Mouse (Mus musculus) megakaryocyte progenitor cell, adult 5-6 weeks (primary cell): ENCODE data around the gene Usp32. TPM values are rescaled to one million over a fixed set of nuclear protein-coding genes. Genes with fewer than 3 reads are reported as not detected.

ENCODE experiments used
- ATAC-seq: replicated peaks from 2 replicates; pipeline ENCODE4 v1.8.0; 2016; ENCODE audit warnings: mild to moderate bottlenecking, moderate TSS enrichment, inconsistent platforms; ENCODE audit not compliant: poor library complexity
- total RNA-seq, 2 experiments: library from RNA; stranded (forward) in 1 of 2; stranded (reverse) in 1 of 2; fragments of 157-497, 149-512 nt in 1 of 2; fragments of 200-1000 nt in 1 of 2; gene quantifications; 2 replicates each; pipeline versions ENCODE4 v1.2.3 to v1.2.4; 2015 to 2017

Usp32 gene
- total RNA-seq, 2 experiments from 2014 or later = 11.1 to 12.6 TPM

DNA sequence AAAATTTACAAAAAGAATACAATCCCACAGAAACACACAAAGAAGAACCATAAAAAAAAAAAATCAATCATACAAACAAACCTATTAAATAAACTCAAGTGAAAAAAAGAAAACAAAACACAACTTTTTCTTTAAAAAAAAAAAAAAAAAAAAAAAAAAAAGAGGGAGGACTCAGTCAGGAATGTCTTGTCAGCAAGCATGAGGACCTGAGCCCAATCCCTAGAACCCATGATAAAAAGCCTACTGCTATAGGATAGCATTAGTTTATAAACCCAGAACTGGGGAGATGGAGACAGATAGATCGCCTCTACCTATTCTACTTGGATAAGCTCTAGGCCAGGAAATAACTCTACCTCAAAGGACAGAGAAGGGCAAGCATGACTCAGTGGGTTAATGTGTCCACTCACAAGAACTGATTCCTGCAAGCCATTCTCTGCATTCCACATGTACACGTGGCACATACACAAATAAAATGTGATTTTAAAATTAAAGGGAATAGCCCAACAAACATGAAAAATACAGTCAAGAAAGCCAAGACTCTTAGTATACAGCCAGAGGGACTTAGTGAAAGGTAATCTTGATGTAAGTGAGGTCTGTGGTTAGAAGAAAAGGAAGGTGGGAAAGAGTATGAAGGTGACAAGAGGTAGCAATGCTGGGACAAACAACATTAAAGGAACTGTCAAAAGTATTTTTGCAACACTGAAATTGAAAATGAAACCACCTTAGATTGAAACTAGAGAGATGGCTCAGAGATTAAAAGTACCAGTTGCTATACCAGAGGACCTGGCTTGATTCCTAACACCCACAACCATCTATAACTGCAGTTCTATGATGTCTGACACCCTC, 13.5 kb downstream of the Usp32 start:
- peak; percentile 31 for ATAC-seq

DNA sequence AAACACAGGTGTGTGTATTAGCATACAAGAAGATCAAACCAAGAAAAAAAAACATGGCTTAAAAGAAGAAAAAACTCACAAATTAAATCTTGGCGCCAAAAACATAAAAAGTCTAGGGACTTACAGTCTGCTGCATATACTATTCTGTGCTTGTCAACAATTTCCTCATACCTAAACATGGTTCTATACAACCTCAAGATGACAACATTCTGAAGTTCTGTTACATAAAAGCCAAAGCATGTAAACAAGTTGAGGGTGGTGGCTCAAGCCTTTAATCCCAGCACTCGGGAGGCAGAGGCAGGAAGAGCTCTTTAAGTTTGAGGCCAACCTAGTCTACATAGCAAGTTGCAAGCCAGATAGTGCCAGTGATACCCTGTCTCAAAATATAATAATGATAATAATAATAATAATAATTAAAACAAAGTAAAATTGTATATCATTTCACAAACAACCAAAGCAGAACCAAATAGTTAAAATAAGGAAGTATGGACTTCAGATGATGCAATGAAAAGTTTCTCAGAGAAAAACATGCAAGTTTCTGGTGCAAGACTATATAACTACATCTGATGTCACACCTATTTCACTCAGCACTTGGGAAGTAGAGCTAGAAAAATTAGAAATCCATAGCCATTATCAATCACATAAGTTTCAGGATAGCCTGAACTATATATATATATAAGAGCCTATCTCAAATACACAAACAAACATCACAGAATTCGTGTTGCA, 16.5 kb downstream of the Usp32 start:
- ATAC-seq = peak; percentile 48; the same call in 1 of the 2 replicates

DNA sequence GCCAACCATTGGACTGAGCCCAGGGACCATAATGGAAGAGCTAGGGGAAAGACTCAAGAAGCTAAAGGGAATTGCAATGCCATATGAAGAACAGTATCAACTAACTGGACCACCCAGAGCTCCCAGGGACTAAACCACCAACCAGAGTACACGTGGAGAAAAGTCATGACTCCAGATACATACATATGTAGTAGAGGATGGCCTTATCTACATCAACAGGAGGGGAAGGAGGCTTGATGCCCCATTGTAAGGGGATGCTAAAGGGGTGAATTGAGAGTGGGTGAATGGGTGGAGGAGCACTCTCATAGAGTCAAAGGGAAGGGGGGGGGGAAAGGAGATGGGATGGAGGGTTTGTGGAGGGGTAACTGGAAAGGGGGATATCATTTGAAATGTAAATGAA, 17.9 kb downstream of the Usp32 start:
- no peak for ATAC-seq

DNA sequence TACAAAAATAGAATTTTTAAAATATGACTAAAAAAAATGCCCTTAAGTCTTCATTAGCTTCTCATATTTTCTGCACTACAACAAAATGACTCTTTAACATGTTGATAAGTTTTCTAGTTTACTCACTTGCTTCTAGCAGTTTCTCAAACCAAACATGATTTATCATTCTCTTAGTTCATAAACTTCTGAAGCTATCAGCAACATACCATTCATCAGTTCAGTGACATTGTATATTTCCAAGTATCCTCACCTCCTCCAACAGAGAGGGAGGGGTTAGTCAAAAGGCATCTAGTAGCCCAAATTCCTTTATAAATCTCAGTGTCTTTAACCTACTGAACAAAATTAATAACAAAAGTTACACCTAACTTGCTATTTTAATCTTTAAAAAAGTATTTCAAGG, 22.8 kb downstream of the Usp32 start:
- no peak for ATAC-seq

DNA sequence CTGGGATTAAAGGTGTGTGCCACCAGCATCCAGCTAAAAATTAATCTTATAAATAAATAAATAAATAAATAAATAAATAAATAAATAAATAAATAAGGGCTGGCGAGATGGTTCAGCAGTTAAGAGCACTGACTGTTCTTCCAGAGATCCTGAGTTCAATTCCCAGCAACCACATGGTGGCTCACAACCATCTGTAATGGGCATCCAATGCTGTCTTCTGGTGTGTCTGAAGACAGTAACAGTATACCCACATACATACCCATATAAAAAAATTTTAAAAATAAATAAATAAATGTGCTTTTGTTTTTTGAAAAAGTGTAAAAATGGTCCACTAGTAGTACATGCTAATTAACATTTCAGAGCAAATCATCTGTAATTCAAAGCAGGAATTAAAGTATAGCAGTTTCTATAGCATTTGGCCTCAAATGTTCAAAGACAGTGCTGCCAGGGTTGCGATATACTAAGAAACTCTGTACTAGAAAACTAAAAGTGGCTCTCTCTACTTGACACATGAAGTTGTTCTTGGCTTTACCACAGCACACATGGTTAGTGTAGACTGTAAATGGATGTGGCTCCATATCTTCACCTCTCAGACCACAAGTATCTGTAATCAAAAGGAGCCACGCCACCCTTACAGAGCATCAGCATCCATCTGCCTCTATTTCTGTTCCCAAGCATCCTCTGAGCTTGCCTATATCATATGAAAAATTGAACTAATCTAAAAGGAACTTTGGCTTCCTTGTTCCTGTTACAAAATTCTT, 23.7 kb downstream of the Usp32 start:
- ATAC-seq = peak; percentile 100

DNA sequence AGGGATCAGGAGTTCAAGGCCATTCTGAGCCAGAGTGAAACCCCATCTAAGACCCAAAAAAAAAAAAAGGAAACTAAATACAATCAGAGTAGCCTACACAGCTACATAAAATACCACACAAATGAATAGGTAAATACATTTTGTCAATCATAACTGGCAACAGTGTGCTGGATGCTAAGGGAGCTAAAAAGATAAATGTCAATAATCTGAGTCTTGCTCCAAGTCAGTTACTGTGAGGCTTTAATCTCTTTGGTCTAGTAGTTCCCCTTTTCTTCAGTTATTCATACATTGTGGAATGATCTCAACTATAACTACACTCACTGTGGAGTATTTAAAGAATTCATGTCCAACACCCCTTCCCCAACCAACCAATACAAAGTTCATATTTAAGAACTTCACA, 30.0 kb downstream of the Usp32 start:
- no peak for ATAC-seq

DNA sequence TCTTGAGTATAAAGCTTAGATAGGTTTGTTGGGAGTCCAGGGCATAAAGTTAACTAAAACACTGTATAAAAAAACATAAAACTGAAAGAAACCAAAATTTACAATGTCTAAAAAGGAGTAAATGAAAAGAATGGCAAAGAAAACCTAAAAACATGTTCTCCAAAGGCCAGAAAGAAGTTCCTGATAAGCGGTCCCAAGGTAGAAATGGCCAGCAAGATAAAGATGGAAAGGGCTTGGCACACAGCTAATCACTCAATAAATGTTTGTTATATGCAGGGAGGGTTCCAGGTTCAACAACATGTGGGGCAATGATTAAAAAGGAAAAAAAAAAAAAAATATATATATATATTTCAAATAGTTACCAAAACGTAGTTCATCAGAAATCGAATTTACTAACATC, 32.7 kb downstream of the Usp32 start:
- peak; percentile 97 for ATAC-seq

DNA sequence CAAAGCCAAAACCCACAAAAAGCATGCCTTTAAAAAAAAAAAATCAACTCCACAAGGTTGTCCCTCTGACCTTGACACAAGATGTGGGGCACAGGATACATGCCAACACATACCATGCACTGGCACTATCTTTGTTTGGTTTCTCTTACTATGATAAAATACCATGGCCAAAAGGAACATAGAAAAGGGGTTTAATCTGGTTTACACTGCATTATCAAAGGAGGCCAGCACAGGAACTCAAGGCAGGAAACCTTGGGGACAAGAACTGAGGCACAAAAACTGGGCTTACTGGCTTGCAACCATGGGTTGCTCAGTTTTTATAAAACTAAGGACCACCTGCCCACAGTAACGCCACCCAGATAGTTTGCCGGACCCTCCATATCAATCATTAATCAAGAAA, 34.1 kb downstream of the Usp32 start:
- ATAC-seq = peak; percentile 31

DNA sequence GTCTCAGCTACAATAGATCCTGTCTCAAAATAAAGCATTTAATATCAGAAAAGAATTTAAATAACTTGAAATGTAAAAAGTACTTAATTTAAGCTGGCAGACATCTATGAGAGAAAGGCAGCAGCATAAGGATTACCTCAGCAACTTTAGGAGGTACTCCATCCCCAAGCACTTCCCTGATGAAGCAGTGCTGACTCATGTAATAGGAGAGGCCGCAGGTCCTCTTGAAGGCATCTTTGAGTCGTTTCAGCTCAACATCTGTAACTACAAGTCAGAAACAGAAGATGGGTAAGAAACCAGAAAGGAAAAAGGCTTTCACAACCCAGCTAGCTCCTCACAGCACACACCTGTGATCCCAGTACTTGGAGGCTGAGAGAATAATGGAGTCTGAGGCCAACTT, 36.2 kb downstream of the Usp32 start:
- ATAC-seq = no peak

DNA sequence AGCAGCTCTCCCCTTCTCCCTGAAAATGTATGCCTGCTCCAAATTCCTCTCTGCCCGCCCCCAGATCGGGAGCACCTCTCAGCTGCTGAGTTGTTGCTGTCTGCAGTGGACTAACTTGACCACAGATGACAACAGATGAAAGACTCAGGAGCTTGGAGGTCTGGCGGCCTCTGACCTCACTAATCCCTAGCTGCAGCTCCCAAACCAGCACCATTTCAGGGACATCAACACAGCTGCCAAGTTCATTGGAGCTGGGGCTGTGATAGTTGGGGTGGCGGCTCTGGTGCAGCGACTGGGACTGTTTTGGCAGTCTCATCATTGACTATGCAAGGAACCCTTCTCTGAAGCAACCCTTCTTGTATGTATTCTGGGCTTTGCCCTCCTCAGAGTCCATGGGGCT, 44.8 kb downstream of the Usp32 start:
- ATAC-seq = no peak

DNA sequence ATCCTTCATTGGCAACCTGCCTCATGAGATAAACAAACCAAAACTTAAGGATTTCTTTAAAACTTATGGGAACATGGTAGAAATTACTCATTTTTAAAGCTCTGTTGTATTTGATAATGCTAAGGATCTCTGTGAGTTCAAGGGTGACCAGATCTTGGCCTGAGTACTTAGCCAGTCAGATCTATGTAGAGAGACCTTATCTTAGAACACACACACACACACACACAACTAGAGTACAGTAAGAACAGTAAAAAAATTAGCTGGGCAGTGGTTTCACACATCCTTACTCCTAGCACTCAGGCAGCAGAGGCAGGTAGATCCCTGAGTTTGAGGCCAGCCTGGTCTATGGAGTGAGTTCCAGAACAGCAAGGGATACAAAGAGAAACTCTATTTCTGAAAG, 53.7 kb downstream of the Usp32 start:
- ATAC-seq = no peak

DNA sequence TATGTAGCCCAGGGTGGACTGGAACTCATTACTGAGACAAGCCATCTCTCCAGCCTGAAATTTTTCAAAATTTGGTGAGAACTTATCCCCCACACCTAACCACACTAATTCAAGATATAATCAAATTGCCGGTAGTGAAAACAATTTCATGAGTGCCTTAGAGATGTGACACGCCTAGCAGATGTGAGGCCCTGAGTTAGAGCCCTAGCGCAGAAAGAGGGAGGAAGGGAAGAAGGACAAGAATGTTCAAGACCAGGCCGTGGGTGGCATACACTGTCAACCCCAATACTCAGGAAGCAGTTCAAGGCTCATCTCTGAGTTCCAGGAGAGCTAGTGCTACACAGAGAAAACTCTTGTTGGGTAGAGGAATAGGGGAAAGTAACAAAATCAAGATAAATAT, 72.1 kb downstream of the Usp32 start:
- no peak for ATAC-seq

DNA sequence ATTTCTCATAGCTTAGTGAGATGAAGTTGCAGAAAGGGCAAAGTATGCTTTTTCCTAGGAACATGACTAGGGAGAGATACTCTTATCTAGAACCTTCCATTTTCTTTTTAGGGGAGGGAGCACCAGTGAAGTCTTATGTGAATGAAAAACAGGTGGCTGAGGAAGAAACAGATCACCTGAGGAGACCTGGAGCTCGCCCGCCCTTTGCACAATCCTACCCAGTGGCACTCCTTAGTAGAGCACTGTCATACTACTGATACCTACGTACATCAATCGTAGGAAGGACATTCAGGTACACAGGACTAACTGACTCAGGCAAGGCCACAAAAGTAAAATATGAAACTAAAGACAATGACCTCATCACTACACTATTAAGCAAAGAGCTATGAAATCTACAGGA, 81.4 kb downstream of the Usp32 start:
- no peak for ATAC-seq

DNA sequence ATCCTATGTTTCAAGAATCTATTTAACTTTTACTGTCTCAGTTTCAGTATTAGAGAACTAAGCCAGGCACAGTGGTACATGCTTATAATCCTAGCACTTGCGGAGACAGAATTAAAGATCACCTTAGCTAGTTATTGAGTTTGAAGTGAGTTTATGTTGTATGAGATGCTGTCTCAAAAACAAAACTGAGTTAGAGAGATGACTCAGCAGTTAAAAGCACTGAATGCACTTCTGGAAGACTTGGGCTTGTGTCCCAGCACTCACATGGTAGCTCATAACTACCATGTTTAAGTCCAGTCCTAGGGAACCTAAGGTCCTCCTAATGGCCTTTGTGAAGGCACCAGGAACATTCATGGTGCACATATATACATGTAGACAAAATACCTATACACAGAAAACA, 82.4 kb downstream of the Usp32 start:
- ATAC-seq = no peak

DNA sequence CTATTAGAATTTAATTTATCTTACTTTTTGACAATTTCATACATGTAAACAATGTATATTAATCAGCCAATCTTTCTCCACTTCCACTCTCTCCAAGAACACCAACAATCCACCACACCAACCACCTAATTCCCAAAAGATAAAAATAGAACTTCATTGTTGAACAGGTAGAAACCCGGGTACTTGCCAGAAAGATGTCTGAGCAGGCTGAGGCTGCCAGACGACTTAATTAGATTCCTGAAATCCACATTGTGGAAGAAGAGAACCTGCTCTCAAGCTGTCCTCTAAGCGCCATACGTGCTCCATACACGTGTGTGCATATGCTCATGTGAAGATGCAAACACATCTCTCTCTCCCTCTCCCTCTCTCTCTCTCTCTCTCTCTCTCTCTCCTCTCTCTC, 83.1 kb downstream of the Usp32 start:
- ATAC-seq = no peak

DNA sequence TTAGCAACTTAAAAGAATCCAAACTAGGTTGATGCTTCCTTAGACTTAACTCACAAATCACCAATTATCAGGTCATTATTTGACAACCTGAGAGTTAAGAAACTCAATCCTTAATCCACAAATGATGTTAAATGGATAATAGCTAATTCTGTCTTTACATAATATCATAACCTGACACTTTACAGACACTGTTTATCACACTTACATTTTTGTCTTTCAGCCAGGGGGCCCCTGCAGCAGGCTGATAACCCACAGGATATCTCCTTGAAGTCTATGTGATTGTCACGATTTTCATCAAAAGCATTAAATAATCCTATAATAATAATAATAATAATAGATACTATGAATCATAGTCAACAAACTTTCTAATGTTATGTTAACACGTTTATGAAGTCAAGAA, 84.4 kb downstream of the Usp32 start:
- ATAC-seq = no peak

DNA sequence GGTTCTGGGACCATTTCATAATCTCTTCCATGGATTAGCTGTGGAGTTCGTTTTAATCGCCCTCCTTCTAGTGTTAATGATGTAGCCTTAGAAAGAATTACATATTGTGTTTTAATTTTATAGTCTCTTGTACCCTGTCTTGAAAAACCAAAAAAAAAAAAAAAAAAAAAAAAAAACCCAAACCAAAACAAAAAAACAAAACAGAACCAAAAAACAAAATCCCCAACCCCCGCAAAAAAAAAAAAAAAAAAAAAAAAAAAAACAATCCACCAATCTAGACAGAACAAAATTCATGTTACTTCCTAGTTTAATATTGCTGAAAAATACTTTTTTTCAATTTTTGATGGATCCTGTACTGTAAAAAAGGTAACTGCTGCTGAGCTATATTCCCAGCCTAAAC, 100.7 kb downstream of the Usp32 start:
- no peak for ATAC-seq

DNA sequence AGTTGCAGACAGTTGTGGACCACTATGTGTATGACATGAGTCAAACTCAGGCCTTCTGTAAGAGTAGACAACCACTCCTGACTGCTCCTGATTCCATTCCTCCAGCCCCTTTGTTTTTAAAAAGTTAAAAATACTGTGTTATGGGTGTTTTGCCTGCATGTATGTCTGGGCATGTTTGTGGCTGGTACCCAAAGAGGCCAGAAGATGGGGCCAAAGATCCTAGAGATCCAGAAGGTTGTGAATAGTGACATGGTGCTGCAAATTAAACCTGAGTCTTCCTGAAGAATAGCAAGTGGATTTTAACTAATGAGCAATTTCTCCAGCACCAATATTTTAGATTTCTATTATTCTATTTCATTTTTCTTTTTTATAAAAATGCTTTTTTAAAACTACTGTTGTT, 126.8 kb downstream of the Usp32 start:
- no peak for ATAC-seq

DNA sequence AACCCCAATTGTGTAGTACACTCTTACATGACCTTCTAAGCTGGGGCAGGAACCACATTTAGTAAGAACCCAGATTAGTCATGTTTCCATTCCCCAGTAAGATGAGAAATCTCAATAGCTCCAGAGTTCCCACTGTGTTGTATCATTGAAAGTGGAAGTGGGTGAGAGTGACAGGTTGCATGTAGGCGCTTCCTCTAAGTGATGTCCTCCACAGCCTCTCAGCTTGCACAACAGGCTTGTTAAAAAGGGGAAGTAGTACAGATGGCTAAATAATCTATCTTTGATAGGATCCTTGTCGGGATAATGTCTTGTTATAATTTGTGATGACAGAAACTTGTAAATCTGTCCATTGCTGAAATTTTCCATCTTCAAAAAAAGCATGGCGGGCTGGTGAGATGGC, 136.4 kb downstream of the Usp32 start:
- peak; percentile 100 for ATAC-seq

DNA sequence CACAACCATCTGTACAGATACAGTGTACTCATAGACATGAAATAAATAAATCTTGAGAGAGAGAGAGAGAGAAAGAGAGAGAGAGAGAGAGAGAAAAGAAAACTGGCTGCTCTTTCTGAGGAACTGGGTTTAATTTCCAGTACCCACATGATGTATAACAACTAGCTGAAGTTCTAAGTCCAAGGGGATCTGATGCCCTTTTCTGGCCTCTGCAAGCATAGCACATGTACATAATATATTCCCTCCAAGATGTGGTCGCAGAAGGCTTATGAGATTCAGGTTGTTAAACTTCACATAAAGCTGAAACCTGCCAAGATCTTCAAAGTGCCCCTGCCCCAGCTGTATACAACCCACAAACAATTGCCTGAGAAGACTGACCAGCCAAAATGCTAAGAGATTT, 144.7 kb downstream of the Usp32 start:
- no peak for ATAC-seq

DNA sequence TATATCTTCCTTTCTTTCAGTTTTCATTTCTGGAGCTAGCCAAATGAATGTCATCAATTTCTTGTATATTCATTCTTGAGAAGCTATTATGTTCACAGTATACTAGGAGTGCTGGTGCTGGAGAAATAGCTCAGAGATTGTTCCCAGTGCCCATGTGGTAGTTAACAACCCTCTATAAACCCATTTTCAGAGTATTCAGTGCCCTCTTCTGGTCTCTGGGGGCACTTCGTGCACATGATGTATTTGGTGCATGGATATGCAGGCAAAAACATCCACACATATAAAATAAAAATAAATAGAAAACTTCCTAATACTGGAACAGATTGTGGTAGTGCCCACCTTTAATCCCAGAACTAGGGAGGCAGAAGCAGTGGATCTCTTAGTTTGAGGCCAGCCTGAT, 147.0 kb downstream of the Usp32 start:
- no peak for ATAC-seq
